Mouse (Mus musculus): ENCODE data around the gene Vstm2b.

DNA sequence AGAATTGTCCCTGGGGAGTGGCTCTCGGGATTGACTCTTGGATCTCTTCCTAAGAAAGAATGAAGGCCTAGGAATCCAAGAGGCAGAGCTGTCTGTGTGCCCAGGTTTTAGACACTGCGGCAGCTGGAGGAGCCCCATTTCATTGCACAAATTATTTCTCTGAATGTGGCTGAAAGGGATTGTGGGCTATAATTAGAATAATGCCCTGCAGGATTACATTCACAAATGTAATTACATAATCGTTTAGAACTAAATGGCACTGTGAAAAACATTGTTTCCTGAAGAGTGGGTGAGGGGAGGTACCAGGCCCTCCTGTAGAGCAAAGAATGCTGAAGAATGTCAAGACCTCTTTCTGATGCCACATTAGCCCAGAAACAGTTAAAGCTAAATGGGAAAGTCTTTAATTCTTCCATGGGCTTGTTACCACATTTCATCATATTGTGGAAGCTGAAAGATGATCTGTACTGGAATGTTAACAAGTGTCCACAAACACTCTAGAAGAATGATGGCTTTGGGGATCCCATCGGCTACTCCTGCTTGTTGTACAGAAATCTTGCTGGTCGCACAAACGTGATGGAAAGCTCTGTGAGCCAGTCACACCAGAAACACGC lies 24.6 kb upstream of the Vstm2b start:
- no peak for TF ChIP-seq POLR2A (IDR thresholded peaks at IDR 0.05; ENCODE audit: insufficient read length, low read depth)
- no peak for TF ChIP-seq MAX (IDR thresholded peaks at IDR 0.05; ENCODE audit: low read depth)
- no peak for TF ChIP-seq E2F4 (IDR thresholded peaks at IDR 0.05; ENCODE audit: insufficient read depth)
